Mouse (Mus musculus): ENCODE data around the gene P2ry1. TPM values are rescaled to one million over a fixed set of nuclear protein-coding genes. Genes with fewer than 3 reads are reported as not detected.

P2ry1 gene
- 0.32 TPM for polyA plus RNA-seq (2014; fragmentation: Illumina TruSeq; extraction: RNeasy Lipid Tissue Mini Kit (QIAGEN cat#74804); ENCODE audit: low read depth, low replicate concordance)

DNA sequence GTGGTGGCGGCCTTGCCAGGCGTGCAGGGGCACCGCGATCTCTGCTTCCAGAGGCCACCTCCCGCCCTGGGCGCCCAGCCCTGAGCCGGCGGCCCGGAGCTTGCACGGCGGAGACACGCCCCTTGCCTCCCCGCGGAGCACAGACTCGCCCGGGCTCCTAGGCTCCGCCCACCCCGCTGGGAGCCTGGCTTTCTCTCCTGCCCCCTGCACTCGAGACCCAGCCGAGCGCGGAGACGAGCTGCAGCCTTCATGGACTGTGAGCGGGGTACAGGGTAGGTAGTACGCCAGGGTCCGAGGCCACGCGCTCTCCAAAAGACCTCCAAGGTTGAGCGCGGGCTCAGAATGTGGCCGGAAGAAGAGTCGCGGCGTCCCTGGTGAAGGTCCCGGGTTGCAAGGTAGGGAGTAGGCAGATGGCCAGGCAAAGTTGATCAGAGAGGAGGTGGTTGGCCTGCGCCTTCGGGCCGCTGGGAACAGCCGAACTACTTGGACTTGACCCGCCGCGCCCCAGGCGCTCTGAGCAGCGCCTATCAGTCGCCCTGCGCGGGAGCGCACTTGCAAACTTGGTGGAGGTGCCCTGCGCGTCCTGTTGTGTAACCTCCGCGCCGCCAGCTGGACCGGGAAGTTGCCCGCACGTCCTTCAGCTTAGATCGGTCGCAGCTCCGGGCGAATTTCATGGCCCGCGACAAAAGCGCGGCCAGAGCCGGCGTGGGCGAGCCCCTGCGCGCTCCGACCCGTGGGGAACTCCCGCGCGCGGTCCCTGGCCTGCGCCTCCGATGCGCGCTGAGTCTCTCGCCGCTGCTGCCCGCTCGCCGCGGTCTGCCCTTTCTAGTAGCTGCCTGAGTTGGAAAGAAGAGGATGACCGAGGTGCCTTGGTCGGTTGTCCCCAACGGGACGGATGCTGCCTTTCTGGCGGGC lies at the start of gene P2ry1:
Gene P2ry1, plus strand, starts transcription at position 209 of the 915 bp plus-strand sequence.

Data from testis, adult 10 weeks (tissue).